Mouse (Mus musculus): ENCODE measurements around the gene Ly9.

Ly9 gene

GRCm38 (mm10) chr1:171607176-171607575 is at the start of gene Ly9:
Gene Ly9, minus strand, starts transcription at chr1:171607410.
- DNase-seq (ENCODE audit: low spot score) = no peak

DNA sequence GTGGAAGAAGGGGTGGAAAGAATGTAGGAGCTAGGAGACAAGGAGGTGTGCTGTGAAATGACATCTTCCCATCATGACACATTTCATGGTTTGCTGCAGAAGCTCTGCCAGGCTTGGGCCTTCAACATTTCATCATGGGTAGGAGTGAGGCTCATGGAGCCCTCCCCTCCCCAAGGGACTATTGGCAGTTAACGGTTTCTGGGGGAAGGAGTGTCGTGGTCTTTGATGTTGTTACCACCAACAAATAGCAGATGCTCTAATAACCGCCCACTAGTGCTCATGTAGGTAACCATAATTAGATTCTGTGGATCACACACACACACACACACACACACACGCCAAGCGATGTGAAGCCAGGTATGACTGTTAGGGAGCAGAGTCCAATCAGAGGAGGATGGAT is 45.5 kb upstream of the Ly9 start, which contains the start of gene Slamf7:
Gene Slamf7 (minus strand): TSS at position 302 of the 400 bp plus-strand sequence.
- DNase-seq (ENCODE audit: low spot score) = no peak

- no peak for DNase-seq (ENCODE audit: low spot score)
These were observed 41.6 kb upstream of the Ly9 start for GRCm38 (mm10) chr1:171648840-171649239.

DNA sequence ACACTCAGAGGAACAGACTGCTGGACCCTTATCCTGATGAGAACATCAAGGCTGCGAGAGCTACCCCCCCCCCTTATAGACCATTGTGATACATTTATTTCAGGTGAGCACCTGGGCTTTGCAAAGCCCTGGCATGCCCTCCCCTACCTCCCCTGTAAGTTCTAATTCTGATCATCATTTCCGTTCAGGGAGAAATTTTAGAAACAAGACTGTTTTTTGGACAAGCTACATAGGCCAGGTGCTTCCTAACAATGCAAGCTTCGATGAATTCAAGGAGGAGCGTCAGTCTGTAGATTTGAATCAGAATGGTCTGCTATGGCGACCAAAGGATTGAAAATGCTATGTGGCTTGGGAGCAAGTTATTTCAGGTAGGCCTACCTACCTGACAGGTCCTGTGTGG is 40.5 kb upstream of the Ly9 start:
- no peak for DNase-seq (ENCODE audit: low spot score)

DNA sequence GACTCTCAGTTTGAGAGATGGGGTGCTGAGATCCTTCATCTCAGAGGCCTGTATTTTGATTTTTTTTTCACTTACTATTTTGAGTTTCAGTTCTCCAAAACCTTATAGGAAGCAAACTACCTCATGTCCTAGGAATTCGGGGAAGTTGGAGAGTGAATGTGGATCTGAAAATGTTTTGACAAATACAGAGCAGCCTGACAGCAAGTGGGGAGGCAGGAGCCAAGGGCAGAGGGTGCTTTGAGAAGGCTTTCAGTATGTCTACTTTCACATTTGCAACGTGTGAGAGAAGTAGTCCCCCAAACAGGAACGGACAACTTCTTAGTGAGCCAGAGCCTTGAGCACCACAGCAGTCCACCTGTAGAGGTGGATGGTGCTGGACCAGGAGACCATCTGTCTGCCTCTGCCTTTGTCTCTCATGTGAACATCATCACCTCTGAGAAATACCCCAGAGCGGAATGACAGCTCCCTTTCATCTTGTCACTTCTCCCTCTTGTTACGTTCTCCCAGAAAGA is 39.3 kb upstream of the Ly9 start:
- DNase-seq (ENCODE audit: low spot score) = no peak

DNA sequence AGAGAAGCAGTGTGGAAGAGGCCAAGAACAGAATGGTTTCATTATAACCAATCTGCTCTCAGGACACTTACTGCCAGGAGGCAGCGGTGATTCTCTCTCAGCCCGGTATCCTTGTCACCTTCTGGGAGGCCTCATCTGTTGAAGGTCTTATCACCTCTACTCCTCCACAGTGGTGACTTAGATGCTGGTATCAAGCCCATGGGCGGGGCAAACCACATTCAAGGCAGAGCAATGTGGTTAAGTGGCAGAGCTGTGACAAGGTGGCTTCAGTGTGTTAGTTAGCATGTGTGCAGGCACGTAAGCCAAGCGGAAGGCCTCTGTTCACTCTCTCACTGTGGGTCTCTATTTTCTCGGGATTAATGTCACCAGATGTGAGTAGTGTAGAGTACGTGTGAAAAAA is 36.4 kb upstream of the Ly9 start:
- DNase-seq (ENCODE audit: low spot score) = no peak

DNA sequence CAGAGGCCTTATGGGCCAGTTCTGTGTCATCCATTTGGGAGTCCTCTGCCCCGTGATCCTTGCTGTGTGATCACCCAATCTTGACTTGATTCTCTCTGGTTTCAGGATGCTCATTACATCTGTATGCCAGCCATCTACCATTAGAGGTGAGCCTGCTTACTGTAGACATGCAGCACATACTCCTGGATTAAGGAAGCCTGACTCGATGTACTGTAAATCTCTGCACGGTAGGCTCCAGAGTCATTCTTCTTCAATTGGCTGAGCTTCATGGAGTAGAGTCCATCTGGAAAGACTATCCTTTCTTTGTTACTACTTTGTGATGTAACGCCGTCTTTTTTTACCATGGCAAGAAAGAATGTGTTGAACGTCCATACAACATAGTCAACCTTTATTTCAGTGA is 33.6 kb upstream of the Ly9 start:
- DNase-seq (ENCODE audit: low spot score) = no peak

DNA sequence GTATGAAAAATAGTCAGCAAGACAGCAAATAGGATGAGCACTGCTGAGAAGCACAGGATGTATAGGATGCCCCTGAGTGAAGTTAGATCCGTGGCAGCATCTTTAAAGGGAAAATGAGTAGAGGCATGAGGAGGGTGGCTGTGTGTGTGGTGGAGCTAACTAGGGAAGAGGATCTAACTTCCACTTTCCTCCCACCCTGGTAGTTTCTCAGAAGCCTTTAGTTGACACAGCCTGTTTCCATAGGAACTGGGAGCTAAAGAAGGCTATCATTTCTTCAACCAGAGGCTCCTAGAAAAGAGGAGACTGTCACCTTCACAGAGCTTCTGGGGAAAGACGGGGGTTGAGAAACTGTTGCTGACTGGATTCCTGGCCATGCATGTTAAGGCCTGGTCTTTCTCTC is 31.5 kb upstream of the Ly9 start:
- no peak for DNase-seq (ENCODE audit: low spot score)

- DNase-seq (ENCODE audit: low spot score) = no peak
These were observed 29.9 kb upstream of the Ly9 start for GRCm38 (mm10) chr1:171637101-171637500.

GRCm38 (mm10) chr1:171635696-171636095 is 28.5 kb upstream of the Ly9 start:
- no peak for DNase-seq (ENCODE audit: low spot score)

DNA sequence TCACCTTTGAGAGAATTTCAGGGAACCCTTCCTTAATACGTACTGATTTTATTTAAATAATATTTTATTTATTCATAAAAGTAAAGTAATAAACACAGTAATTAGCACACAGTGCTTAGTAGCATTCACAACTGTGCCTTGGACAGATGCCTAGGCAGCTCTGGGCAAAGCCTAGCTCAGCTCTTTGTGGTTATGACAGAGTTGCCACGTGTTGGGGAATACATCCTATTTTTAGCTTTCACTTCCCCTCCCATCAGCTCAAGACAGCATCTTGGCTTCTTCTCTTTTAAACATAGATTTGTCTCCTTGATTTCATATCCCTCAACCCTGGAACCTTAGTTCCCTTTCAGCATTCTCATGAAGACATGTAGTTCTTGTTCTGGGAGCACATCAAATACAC is 24.2 kb upstream of the Ly9 start:
- DNase-seq (ENCODE audit: low spot score) = no peak

DNA sequence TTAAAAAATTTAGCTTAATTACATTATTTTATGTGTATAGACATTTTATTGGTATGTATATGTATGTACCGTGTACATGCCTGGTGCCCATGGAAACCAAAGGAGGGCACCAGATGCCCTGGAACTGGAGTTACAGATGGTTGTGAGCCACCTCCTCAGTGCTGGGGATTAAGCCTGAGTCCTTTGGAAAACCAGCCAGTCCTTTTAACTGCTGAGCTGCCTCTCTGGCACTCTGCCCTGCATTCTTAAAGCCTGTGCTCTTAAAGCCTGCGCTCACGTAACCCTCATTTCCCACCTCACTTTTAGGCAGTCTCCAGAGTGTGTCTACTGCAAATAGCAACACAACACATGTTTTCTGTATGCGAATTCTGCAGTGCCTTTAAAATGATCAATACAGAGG is 23.7 kb upstream of the Ly9 start:
- no peak for DNase-seq (ENCODE audit: low spot score)

GRCm38 (mm10) chr1:171630041-171630440 is 22.8 kb upstream of the Ly9 start:
- no peak for DNase-seq (ENCODE audit: low spot score)

- no peak for DNase-seq (ENCODE audit: low spot score)
These were observed 22.0 kb upstream of the Ly9 start for GRCm38 (mm10) chr1:171629168-171629567.

- DNase-seq (ENCODE audit: low spot score) = no peak
These were observed 20.6 kb upstream of the Ly9 start for GRCm38 (mm10) chr1:171627801-171628200.

DNA sequence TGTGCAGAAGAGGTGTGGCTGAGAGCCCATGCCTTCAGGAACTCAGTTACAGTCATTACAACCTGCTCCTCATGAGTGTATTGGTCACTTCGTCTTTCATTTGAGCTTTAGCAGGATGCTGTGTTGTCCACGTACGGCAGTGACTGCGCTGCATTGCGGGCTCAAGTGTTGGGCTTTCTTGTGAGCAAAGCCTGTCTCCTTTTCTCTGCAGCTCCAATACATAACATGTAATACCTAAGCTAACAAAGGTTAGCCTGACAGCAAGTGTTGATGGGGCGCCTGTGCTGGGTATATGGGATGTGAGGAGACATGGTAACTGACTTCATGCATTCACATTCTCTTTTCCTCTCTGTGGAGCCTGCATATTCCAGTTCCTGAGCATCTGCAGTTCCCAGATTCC is 12.9 kb upstream of the Ly9 start:
- DNase-seq (ENCODE audit: low spot score) = no peak

DNA sequence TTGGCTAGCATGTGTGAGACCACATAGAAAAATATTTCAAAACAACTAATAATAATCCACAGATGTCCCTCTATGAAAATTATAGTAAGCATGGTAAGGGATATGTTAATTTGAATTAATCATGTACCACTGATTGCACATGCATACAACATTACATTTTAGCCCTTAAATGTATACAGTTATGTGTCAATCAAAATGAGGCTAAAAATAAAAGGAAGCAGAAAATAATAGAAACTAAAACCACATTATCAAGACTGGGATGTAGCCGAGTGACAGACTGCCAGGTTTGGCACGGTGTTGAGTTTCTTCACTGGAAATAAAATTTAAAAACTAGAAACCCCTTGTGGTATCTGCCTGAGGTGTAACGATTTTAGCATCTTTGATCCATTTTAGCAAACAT is 12.4 kb upstream of the Ly9 start:
- no peak for DNase-seq (ENCODE audit: low spot score)

GRCm38 (mm10) chr1:171619001-171619400 is 11.8 kb upstream of the Ly9 start:
- no peak for DNase-seq (ENCODE audit: low spot score)

DNA sequence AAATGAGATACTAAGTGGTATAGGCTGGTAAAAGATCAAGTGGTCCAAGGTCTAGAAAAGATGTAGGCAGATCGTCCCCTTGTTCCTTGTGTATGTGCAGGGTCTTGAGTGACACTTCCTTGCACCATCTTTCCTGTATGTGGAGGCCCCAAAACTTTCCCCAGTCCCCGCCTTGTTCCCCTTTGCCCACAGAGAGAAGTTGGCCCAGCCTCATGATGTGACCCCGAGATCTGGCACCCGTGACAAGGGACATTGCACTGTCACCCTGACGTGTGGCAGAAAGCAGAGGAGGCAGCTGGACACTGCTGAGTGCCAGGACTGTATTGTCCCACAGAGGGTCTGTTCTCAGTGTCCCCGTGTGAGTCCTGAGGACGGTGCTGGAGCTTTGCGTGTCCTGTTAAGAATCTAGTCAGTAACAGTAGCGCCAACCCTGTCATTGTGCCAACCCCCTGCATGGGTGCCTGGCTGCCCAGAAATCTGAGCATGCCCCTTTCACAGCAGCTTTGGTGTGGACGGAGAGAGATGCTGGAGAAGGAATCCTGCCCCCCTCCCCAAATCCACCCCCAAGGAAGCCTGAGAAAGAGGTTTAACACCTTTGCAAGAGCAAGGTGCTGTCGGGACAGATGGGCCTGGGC is 9.8 kb upstream of the Ly9 start:
- no peak for DNase-seq (ENCODE audit: low spot score)

DNA sequence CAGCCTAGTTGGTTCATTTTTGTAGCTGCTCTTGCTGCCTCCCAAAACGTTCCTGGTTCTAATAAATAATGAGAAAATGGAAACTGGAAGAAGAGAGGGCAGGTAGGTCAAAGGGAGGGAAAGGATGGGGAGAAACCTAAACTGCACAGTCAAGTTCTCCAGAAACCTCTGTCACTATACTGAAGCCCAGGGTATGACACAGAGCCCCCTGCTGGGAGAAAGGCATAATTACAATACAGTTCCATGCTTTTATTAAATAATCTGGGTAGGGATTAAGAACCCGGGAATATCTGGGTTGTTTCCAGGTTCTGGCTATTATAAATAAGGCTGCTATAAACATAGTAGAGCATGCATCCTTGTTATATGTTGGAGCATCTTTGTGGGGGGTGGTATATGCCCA is 6.8 kb upstream of the Ly9 start:
- no peak for DNase-seq (ENCODE audit: low spot score)

- no peak for DNase-seq (ENCODE audit: low spot score)
These were observed 3.6 kb upstream of the Ly9 start for GRCm38 (mm10) chr1:171610781-171611180.

GRCm38 (mm10) chr1:171610026-171610425 is 2.8 kb upstream of the Ly9 start:
- no peak for DNase-seq (ENCODE audit: low spot score)

GRCm38 (mm10) chr1:171606656-171607055 is 554 bp downstream of the Ly9 start:
- DNase-seq (ENCODE audit: low spot score) = no peak

DNA sequence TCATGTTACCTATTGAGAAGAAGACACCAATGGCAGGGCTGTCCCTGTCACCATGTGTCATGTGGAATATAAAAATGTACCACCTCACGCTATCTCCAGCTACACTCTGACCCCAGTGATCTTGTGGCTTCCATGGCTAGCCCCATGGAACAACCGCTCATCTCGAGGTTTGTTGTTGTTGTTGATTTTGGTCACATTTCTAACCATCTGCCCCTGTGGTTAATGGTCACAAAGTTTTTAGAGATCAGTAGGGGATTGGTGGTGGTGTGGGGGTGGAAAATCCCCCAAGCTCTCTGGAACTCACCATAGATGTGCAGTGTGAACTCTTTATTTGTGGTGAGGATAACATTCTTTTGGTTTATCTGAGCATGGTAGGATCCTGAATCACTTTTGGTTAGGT is 2.5 kb downstream of the Ly9 start:
- DNase-seq (ENCODE audit: low spot score) = no peak

All from ovary, postnatal 36 days (tissue).